Mouse (Mus musculus): ENCODE data around the gene 1700020A23Rik.
"Not testable (repeated sequence)": the region's sequence is repeated elsewhere in the genome, so short reads cannot be mapped to it uniquely, and the experiment has no call there.

The 1700020A23Rik gene

GRCm38 (mm10) chr2:130404939-130405338, at the start of gene 1700020A23Rik, which contains the start of gene Gm28372:
1700020A23Rik (plus strand) TSS chr2:130405259.
Gm28372 (plus strand) TSS chr2:130405239.
- in situ Hi-C loops (cut with MboI, MseI): loop anchor here (5.0 kb wide), 1 partner anchor 113 kb away; no protein-coding TSS in a partner anchor

DNA sequence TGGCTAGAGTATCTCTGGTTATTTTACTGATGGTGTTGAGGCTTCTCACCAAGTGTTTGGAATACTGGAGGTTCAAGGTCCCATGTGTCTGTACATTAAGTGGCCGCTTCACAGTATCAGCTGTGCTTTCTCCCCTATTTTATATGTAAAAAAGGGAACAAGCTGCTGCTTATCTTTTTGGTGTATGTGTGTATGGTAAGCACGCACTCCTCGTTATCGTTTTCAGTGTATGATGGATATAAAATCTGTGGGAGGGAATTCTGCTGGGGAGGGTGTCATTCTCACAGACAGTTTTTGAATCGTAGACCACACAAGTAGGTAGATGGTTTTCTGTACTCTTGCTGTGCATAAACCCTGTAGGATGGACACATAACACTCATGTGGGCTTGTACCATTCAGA, 47.5 kb upstream of the 1700020A23Rik start:
- in situ Hi-C loops (cut with MboI, MseI): no loop called here

- in situ Hi-C loops (cut with MboI, MseI): no loop called here
These were observed 46.2 kb upstream of the 1700020A23Rik start for GRCm38 (mm10) chr2:130358852-130359251.

GRCm38 (mm10) chr2:130362511-130363026, 42.5 kb upstream of the 1700020A23Rik start:
- in situ Hi-C loops (cut with MboI, MseI): no loop called here

DNA sequence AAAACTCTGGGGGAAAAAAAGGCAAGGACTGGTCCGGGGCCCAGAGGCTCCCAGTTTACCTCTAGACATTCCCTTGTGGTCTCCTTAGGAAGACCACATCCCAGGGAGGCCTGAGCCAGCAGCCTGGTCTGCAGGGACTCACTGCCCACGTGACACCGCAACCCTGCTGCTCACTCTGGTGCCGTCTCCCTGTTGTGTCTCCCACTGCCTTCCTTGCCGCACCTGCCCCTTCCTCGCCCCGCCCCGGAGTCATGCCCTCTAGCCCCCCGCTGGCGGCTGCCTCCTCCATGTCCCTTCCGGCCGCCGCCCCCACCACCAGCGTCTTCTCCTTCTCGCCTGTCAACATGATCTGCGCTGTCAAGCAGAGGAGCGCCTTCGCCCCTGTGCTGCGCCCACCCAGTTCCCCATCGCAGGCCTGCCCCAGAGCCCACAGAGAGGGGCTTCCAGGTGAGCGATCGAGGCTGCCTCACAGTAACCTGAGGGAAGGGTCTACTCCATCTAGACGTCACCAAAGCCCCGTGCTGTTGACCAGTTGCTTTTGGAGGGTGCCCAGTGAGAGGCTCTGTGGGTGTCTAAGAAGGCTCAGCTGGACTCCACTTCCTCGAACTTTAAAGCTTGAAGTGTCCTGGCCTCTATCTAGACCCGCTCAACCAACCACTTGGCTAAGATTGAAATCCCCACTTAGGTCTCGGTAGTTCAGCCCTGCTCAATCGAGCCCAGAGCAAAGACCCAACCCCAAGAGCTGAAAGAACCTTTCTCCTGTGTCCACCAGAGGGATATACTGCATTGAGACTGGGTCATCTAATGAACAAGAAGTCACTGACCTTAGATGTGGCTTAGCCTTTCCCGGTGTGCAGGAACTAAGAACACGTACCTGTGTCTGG, 39.6 kb upstream of the 1700020A23Rik start:
- in situ Hi-C loops (cut with MboI, MseI): no loop called here

DNA sequence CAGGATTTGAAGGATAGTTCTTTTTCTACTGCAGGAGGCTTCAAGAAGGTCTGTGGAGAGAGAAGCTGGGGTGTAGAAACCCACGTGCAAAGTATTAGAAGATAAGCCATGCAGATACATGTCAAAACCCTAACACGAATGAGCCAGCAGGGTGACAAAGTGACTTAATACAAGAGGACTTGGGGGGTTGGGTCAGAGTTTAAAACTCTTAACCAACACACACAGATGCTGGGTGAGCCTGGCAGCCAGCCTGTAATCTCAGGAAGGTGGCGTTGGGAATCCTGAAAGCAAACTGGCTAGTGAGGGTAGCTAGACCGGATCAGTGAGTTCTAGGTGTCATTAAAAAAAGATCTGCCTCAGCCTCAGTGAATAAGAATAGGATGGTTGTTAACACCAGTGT, 37.7 kb upstream of the 1700020A23Rik start:
- in situ Hi-C loops (cut with MboI, MseI): no loop called here

GRCm38 (mm10) chr2:130373026-130373425, 32.0 kb upstream of the 1700020A23Rik start:
- in situ Hi-C loops (cut with MboI, MseI): not testable (repeated sequence)

GRCm38 (mm10) chr2:130374951-130375350, 30.1 kb upstream of the 1700020A23Rik start:
- in situ Hi-C loops (cut with MboI, MseI): no loop called here

- in situ Hi-C loops (cut with MboI, MseI): no loop called here
These were observed 21.9 kb upstream of the 1700020A23Rik start for GRCm38 (mm10) chr2:130383205-130383604.

- in situ Hi-C loops (cut with MboI, MseI): no loop called here
These were observed 21.2 kb upstream of the 1700020A23Rik start for GRCm38 (mm10) chr2:130383895-130384294.

DNA sequence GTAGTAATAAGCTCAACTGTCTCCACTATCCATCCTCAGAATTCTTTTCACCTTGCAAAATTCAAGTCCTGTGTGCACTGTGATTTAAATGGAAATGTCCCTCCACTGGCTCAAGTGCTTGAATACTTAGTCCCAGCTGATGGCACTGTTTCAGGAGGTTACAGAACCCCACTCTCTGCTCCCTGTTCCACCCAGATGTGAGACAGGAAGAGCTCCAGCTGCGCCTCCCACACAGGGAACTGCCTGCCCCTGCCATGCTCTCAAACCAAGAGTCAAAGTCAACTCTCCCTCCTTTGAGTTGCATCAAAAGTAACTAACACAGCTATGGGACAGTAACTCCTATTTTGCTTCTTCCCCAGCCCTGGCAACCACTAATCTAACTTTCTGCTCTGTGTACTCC, 18.8 kb upstream of the 1700020A23Rik start:
- in situ Hi-C loops (cut with MboI, MseI): no loop called here

- in situ Hi-C loops (cut with MboI, MseI): no loop called here
These were observed 16.3 kb upstream of the 1700020A23Rik start for GRCm38 (mm10) chr2:130388796-130389195.

GRCm38 (mm10) chr2:130390993-130391625, 13.9 kb upstream of the 1700020A23Rik start:
- in situ Hi-C loops (cut with MboI, MseI): no loop called here

DNA sequence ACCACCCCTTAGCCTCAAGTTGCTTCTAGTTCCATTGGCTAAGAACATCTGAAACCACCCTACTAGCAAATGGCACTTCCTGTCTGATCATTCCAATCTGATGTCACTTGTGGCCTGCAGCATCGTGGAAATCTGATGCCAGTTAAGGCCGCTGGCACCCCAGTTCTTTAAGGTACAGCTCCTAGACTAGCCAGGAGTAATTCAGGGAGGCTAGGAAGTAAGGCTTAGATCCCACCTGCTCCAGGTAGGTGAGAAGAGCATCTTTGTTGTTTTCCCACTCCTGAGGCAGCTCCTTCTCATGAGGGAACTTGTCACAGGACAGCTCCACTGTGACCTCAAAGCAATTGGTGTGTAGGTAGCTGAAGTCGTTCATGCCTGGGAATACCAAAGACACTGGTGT, 12.2 kb upstream of the 1700020A23Rik start:
- in situ Hi-C loops (cut with MboI, MseI): no loop called here

DNA sequence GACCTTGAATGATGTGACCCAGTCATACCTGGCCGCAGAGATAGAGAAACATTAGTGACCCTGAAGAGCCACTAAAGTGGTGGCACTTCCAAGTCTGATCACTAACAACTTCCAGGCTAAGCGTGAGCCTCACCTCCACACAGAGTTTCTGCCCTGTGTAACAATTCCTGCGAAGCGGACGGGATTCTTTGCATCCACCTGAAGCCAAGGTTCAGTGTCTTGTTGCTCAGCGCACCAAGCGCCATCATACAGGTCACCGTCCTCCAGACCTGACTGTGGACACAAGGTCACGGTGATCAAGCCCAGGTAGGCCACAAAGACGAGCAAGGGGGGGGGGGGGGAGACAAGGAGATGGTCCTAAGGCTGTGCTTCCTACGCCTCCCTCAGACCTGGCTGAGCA, 9.4 kb upstream of the 1700020A23Rik start:
- in situ Hi-C loops (cut with MboI, MseI): no loop called here

GRCm38 (mm10) chr2:130397186-130397985, 7.7 kb upstream of the 1700020A23Rik start, which contains the start of gene Cpxm1:
Cpxm1 (minus strand) TSS chr2:130397574.
- in situ Hi-C loops (cut with MboI, MseI): no loop called here

DNA sequence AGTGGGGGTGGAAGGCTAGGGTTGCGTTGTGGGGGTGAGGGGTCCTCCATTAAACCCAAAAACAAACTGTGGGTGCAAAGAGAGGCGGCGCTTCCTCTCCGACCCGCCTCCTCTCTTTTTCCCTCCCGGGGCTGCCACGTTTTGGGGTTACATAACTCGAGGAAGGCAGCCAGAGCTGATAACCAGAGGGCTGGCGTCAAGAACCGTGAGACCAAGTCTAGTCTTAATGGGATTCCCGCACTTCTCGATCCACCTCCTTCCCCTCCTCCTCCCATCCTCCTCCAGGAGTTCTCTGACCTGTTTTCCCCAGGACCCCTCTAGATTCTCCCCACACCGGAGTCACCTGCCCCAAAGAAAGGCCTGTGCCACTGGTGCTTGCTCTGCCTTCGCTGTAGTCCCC, 7.0 kb upstream of the 1700020A23Rik start:
- in situ Hi-C loops (cut with MboI, MseI): no loop called here

DNA sequence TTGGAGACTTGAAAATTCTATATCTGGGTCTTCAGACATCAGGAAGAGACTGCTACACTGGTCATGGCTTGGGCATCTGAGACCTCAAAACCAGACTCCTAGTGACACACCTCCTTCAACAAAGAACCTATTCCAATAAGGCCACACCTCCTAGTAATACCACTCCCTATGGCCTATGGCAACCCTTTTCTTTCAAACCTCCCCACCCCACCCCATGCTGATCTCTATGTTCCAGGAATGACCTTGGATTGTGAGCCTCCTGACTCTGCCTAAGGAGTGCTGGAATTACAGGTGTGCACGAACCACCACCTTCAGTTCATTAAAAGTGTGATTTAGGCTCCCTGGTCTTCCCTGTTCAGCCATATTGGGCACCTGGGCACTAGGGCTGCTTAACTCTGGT, 5.0 kb upstream of the 1700020A23Rik start:
- in situ Hi-C loops (cut with MboI, MseI): no loop called here

GRCm38 (mm10) chr2:130401891-130402290, 3.2 kb upstream of the 1700020A23Rik start:
- in situ Hi-C loops (cut with MboI, MseI): no loop called here

DNA sequence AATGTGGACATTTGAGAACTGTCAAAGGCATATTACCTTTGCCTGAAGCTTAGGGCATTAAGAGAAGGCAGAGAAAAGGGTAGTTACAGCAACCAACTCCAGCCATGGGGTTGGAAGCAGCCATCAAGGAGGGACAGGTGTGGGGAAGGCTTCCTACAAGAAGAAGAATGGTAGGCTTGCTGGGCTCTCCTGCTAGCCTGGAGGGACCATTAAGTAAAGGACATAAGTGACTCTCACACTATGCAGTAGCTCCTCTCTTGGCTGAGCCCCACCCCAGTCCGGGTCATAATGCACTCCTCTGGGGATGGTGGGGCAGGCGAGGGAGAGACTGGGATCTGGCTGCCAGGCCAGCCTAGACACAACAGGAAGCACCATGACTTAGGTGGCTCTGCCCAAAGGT, 1.1 kb downstream of the 1700020A23Rik start, which contains the start of gene Tmem239:
TSS of gene Tmem239 (plus strand) at position 301 of the 400 bp plus-strand sequence.
- in situ Hi-C loops (cut with MboI, MseI): loop anchor here (5.0 kb wide), 1 partner anchor 114 kb away; no protein-coding TSS in a partner anchor

- in situ Hi-C loops (cut with MboI, MseI): loop anchor here (5.0 kb wide), 1 partner anchor 116 kb away; no protein-coding TSS in a partner anchor
These were observed 3.1 kb downstream of the 1700020A23Rik start for GRCm38 (mm10) chr2:130408194-130408593.

Data from T-helper 2 cell (primary cell).